Mouse (Mus musculus) spleen, postnatal 0 days (tissue): ENCODE measurements around the gene Ldlrad2. TPM values are rescaled to one million over a fixed set of nuclear protein-coding genes. Genes with fewer than 3 reads are reported as not detected.

Experiments used
- polyA plus RNA-seq: library from polyadenylated mRNA; unstranded; fragments of >200 nt; fragmentation: Nextera tagmentation; extraction: Ambion mirVana; gene quantifications from 2 replicates; pipeline ENCODE4 v1.2.1, GENCODE M21; 2015

Ldlrad2 gene
- not detected in 2 replicates for polyA plus RNA-seq

GRCm38 (mm10) chr4:137574469-137574868 is at the start of gene Ldlrad2:
Gene Ldlrad2, minus strand, starts transcription at chr4:137574569.

GRCm38 (mm10) chr4:137593601-137594495 is 19.5 kb upstream of the Ldlrad2 start, which contains the start of gene Usp48:
Gene Usp48, plus strand, starts transcription at chr4:137593755.

Other genes starting within 250 kb of the Ldlrad2 start
- 314 and 362 TPM in 2 replicates for gene Cdc42, start 216.8 kb downstream of the Ldlrad2 start, polyA plus RNA-seq
- gene Cela3a, start 164.8 kb downstream of the Ldlrad2 start, polyA plus RNA-seq = not detected in 2 replicates
- 21.7 and 60.5 TPM in 2 replicates for gene Cela3b, start 144.0 kb downstream of the Ldlrad2 start, polyA plus RNA-seq
- gene 1700013G24Rik, start 121.3 kb downstream of the Ldlrad2 start, polyA plus RNA-seq = not detected in 2 replicates
- gene Hspg2, start 105.8 kb downstream of the Ldlrad2 start, polyA plus RNA-seq = 8.8 and 10.3 TPM in 2 replicates
- 37.9 and 42.3 TPM in 2 replicates for gene Usp48, start 19.2 kb upstream of the Ldlrad2 start, polyA plus RNA-seq
- 2.5 and 3.0 TPM in 2 replicates for gene Rap1gap, start 90.2 kb upstream of the Ldlrad2 start, polyA plus RNA-seq
- 1.7 and 2.3 TPM in 2 replicates for gene Alpl, start 221.8 kb upstream of the Ldlrad2 start, polyA plus RNA-seq